Mouse (Mus musculus): ENCODE data around the gene Ugt1a8.
"Not testable (repeated sequence)": the region's sequence is repeated elsewhere in the genome, so short reads cannot be mapped to it uniquely, and the experiment has no call there.

Gene Ugt1a8

DNA sequence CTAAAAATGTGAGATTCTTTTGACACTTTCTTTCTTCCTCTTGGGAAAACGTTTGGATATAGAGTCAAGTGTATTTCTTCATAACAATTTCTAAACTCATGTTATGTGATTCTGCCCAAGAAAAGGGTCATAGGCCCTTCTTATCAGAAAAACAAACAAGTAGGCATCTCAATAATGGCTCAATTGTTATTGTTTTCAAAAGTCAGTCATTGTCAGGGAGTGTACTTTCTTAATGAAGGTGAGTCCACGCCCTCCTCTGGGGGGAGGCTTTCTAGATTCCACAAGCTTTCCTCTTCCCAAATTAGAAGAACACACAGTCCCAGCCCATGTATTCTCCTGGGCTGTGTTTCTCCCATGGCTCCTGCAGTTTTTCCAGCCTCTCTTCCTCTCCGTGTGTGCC, at the start of gene Ugt1a8:
Ugt1a8 (plus strand) TSS at position 301 of the 400 bp plus-strand sequence.
- DNase-seq: no peak

DNA sequence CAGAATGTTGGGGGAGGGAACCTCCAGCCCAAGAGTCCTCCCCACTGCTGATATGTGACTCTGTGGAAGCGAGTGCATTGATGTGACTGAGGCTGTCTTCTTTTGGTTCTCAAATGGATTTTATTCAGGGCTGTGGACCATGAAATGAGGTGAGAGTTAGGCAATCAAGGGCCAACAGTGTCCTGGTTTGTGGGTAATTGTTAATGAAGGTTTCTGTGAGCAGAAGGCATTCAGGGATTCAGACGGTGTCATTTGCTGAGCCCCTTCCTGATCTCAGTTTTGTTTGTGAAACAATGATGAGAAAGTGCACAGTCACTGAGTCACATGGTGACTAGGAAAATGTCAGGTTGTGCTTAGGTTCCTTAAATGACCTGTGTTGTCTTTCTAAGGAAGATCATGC, 44.6 kb upstream of the Ugt1a8 start:
- DNase-seq: not testable (repeated sequence)

DNA sequence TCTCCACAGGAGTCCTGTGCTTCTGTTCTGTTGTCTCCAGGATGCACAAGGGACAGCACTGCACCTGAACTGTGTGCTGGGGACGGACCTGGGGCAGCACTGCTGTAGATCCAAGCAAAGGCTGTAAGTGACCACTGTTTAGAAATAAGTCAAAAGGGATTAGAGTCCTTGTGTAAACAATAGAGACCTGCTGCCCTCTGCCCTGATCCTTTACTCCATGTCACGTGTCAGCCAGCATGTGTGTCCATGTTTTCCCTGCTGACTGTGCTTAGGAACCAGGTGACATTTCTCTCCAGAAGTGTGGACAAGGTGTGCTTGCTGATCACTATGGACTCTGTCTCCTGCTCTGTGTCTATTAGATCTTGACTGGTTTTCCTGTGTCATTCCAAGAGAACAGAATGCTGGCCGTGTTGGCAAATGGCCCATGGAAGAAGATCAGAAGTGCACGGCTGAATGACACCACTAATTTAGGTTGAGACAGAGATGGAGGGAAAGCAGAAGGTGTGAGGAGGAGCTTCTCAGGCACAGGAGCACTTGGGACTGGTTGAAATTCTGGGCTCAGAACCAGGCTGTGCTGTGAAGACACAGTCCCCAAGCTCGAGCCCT, 42.7 kb upstream of the Ugt1a8 start:
- peak; percentile 24 for DNase-seq

DNA sequence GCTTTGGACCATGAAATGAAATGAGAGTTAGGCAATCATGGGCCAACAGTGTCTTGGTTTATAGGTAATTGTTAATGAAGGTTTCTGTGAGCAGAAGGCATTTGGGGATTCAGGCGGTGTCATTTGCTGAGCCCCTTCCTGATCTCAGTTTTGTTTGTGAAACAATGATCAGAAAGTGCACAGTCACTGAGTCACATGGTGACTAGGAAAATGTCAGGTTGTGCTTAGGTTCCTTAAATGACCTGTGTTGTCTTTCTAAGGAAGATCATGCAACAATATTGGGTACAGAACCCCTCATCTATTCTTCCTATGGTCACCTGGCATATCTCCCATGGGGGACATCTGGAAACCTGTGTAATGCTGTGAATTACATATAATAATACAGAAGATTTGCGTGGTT, 40.2 kb upstream of the Ugt1a8 start:
- not testable (repeated sequence) for DNase-seq

DNA sequence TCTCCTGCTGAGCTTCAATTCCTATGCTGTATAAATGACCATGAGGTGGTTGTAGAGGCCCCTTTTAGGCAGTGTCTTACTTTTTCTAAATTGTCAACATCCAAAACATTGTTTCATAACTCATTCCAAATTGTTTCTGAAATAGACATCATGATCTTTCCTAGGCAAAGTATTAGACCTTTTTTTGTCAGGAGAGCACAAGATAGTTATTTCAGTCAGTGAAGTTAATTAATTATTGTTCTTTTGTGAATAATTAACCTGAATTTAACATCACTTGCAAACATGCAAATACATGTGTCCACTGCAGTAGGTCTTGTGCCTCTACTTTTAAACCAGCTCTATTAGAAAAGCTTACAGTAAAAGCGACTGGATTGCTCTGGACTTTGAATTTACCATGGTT, 32.5 kb upstream of the Ugt1a8 start, which contains the start of gene Ugt1a10:
Ugt1a10 (plus strand) TSS at position 301 of the 400 bp plus-strand sequence.
- no peak for DNase-seq

DNA sequence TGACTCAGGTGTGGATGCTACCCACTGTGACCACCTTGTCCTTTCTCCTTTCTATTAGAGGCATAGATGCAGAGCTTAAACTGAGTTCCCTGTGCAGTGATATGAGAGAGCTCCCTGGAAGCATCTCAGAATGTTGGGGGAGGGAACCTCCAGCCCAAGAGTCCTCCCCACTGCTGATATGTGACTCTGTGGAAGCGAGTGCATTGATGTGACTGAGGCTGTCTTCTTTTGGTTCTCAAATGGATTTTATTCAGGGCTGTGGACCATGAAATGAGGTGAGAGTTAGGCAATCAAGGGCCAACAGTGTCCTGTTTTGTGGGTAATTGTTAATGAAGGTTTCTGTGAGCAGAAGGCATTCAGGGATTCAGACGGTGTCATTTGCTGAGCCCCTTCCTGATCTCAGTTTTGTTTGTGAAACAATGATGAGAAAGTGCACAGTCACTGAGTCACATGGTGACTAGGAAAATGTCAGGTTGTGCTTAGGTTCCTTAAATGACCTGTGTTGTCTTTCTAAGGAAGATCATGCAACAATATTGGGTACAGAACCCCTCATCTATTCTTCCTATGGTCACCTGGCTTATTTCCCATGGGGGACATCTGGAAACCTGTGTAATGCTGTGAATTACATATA, 21.0 kb upstream of the Ugt1a8 start:
- DNase-seq: not testable (repeated sequence)

DNA sequence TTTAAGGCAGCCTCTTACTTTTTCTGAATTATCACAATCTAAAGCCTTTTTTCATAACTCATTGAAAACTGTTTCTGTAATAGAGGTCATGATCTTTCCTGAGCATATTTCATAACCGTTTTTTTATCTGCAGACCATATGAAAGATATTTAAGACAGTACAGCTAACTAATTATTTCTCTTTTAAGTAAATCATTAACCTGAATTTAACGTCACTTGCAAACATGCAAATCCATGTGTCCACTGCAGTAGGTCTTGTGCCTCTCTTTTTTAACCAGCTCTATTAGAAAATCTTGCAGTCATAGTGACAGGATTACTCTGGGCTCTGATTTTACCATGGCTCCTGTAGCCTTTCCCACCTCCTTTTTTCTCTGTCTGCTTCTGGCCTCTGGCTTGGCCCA, 17.1 kb upstream of the Ugt1a8 start, which contains the start of gene Ugt1a9:
Ugt1a9 (plus strand) TSS at position 306 of the 400 bp plus-strand sequence.
- DNase-seq: no peak

DNA sequence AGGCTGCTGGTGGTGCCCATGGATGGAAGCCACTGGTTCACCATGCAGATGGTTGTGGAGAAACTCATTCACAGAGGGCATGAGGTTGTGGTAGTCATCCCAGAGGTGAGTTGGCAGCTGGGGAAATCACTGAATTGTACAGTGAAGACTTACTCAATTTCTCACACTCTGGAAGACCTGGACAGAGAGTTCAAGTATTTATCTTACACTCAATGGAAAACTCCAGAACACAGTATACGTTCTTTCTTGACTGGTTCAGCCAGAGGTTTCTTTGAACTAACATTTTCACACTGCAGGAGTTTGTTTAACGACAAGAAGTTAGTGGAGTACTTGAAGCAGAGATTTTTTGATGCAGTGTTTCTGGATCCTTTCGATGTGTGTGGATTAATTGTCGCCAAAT, 16.7 kb upstream of the Ugt1a8 start:
- no peak for DNase-seq

DNA sequence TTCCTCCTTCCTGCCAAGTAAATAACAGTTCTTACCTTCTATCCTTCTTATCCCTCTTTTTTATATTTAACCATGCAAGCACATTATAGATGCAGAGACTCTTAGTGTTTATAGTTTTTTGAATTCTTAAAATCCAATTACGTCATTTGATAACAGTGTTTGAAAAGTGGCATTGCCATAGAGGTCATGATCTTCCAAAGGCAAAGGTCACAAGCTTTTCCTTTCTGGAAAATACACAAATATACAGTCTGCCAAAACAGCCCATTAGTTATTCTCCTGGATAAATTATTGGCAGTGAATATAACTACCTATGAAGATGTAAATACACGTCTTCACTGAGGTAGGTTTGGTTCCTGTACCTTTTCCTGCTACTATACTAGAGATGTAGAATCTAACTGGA, 13.1 kb upstream of the Ugt1a8 start:
- no peak for DNase-seq

DNA sequence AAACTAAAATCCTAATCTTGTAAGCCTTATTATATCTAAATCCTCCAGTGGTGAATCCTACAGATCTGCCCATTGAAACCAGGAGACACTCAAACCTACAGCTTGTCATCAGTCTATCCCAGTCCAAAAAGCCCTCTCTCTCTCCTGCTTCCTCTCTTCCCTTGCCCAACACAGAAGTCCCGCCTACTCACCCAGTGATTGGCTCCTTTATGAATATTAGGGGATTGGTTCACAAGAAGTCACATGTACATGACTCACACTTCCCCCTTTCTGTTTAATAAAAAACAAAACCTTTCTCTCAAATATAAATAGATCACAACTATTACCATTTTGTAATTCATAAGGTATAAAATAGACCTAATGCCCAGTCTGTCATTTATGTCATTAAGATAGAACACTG, 10.5 kb upstream of the Ugt1a8 start:
- DNase-seq: no peak

DNA sequence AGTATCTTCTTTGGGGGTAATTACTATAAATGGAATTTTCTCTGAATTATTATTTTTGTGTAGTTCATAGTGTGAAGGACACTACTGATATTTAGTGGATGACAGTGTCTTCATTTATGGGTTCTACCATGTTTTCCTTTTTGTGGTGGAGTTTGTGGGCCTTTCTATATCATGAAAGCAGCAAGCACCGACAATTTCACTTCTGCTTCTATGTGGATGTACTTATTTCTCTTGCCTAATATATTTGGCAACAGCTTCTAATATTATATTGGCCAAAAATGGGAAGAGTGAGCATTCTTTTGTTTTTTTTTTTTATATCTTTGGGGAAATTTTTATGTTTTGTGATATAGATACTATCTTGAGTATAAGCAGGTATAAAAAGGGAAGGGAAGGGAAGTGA, 5.9 kb upstream of the Ugt1a8 start:
- DNase-seq: no peak

DNA sequence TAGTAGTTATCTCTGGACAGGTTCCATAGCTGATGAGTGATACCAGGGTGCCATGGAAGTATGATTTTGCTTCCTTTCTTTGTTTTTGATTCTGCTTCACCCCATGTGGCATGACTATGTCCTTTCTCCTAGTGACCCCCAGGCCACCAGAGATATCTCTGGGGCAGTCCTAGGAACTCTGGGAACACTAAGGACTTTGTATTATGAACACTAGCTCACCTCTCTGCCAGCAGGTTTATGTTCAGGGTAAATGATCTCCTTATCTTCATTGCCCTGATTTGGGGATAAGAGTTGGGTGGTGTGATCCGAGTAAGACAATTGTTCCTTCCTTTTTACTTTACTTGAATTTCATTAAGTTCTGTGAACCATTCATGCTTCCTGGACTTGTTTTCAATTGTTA, 1.5 kb upstream of the Ugt1a8 start:
- DNase-seq: no peak

DNA sequence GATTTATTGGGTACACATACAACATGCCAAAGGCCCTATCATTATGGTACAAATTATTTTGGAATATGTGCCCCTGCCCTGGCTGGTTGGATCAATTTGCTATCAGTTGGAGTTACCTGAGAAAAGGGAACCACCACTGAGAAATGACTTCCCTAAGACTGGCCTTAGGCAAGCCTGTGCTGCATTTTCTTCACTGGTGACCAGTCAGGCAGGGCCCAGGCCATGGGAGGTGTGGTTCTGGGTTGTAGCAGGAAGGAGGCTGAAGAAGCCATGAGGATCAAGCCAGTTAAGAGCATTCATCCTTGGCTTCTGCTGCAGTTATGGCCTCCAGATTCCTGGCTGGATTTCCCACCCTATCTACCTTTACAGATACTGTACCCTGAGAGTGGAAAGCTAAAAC, 4.7 kb downstream of the Ugt1a8 start:
- no peak for DNase-seq

DNA sequence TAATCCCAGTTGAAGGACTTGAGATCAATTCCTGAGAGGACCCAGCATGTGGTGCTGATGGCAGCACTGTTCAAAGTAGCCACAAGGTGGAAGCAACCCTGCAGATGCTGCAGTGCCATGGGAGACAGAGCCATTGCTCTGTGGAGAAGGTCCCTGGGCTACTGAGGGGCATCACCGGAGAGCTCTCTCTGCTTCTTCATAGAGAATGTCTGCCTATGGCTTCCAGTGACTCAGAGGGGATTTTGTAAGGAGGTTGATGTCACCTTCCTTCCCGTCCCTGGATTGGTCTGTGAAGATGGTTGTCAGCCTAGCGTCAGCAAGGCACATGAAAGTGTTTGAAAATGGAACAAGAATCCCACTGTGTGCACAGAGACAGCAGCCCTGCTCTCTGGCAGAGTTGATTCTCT, 6.7 kb downstream of the Ugt1a8 start:
- DNase-seq: peak; percentile 33

DNA sequence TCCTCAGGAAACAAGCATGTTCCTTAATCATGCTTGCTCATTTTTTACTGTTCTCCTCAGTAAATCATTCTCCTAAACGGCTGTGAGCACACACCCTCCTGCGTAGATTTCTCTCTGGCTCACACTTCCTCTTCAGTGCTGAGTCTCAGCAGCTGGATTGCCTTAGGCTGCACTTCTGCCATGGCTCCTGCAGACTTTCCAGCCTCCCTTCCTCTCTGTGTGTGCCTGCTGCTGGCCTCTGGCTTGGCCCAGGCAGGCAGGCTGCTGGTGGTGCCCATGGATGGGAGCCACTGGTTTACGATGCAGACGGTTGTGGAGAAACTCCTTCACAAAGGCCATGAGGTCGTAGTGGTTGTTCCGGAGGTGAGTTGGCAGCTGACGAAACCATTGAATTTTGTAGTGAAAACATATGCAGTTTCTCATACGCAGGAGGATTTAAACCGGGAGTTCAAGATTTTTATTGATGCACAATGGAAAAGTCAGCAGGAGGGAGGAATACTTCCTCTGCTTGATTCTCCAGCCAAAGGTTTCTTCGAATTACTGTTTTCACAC, 7.4 kb downstream of the Ugt1a8 start, which contains the start of gene Ugt1a7c:
Ugt1a7c (plus strand) TSS at position 122 of the 552 bp plus-strand sequence.
- DNase-seq: peak; percentile 58

DNA sequence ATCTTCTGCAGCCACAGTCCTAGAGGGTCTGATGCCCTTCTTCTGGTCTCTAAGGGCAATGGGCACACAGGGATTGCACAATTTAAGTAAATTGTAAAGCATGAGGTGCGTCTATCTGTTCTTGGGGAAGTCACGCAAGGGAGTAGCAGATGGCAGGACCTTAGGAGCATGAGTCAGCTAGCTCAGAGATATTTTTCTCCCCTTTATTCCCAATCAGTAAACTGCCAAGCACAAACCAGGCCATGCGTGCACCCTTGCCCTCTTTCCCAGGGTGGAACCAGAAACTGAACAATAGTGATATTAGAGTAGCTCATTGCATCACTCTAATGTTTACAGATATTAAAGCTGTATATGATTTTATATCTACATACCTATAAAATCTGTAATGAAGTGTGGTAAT, 10.9 kb downstream of the Ugt1a8 start:
- DNase-seq: not testable (repeated sequence)

DNA sequence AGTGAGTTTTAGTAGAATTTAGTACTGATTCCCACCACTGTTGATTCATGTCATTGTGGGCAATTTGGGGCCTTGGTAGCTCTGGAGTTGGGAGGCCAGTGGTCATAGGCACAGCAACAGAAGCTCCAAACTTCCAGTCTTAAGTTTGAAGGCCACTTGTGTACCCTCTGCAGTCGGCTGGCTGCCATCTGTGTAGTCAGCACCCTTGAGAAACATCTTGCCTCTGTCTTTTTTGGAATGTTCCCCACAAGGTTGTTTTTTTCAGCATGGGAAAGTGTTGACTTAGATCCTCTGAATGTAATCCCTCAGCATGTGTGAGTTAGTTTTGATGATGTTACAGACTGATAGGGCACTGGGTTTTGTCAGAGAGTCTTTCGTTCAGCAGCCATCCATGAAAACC, 12.1 kb downstream of the Ugt1a8 start:
- not testable (repeated sequence) for DNase-seq

DNA sequence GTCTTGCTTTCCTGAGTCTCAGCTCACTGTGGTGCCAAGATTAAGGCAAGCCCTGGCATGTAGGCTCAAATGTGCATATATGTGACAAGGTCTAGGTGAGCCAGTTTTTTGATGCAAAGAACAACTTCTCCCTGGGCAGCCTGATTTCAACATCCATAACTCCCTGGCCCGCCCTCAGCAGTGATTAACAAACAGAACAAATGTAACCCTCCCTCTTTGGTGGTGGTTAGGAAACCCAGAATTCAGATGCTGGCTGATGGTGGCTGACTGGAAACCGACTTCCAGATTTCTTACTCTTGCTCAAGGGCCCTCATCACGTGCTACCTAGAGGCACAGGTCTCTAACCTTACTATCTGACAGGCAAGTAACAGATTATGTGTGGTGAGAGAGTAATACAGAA, 15.4 kb downstream of the Ugt1a8 start, which contains the start of gene Ugt1a6b:
Ugt1a6b (plus strand) TSS at position 234 of the 400 bp plus-strand sequence.
- not testable (repeated sequence) for DNase-seq

DNA sequence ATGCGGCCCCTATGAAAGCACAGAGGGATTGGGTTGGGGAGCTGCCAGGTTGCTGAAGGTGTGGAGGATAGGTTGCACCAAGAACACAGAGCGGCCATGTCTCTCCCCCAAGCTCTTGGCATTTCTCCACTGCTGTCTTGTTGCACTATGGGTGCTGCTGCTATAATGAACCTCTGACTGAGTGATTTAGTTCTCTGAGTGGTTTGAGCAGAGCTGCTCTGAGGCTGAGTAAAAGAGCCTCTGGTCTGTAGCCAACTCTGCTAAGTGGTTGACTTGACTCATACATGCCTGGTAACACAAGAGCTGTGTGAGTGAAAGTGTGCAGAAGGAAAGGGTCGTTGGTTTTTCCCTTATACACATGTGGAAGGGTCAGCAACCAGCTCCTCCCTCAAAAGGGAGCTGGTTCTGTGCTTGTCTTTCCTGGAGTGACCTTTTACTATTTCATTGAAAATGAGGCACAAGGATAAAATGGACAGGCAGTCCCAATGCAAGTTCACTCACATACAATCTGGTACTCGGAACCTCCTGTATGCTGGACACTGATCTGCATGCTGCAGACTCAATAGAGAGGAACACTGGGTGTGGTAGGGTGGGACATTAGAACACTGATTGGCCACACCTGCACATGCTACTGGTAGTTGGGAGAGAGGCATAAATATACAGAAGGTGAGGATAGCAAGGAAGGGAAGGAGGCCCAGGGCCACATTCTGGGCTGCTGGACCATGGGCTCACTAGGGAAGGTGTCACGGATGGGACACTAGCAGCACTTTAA, 16.3 kb downstream of the Ugt1a8 start:
- not testable (repeated sequence) for DNase-seq

DNA sequence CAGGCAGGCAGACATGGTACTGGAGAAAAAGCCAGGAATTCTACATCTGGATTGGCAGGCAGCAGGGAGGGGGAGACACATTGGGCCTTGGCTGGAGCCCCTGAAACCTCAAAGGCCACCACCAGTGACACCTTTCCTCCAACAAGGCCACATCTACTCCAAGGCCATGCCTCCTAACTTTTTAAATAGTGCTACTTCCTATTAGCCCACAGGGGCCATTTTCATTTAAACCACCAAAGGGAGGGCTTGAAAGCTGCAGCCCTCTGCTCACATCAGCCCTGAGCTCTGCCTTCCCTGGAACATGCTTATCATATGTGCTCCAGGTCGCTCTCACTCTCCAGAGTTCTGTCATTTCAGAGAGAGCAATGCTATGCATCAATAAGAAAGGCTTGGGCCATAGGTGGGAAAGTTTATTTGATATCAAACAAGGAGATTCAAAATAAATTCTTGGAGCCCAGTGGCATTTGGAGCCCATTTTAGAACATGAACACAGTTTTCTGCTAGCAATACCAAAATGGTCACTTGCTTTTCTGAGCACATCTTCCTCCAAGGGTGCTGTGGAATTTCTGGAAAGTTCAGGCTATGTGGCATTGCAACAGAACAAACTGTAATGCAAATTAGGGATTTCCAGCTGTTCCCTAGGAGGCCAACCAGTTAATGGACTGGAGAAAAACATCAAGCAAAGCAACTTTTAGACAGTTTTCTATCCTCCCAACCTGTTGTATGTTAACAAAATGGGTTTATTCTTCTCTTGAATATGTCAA, 17.2 kb downstream of the Ugt1a8 start:
- DNase-seq: no peak

DNA sequence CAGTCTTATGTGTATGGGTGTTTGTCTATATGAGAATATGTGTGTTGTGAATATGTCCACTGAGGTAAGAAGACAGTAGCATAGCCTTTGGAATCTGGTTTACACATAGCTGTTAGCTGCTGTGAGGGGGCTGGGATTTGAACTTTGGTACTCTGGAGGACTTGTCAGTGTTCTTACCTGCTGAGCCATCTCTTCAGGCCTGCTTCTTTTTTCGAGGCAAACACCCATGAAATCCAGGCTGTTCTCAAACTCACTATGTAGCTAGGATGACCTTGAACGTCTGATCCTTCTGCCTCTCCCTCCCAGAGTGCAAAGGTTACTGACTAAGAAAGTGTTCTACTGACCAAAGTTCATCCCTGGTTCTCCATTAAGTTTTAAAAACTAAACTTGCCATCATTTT, 18.0 kb downstream of the Ugt1a8 start:
- peak; percentile 43 for DNase-seq

DNA sequence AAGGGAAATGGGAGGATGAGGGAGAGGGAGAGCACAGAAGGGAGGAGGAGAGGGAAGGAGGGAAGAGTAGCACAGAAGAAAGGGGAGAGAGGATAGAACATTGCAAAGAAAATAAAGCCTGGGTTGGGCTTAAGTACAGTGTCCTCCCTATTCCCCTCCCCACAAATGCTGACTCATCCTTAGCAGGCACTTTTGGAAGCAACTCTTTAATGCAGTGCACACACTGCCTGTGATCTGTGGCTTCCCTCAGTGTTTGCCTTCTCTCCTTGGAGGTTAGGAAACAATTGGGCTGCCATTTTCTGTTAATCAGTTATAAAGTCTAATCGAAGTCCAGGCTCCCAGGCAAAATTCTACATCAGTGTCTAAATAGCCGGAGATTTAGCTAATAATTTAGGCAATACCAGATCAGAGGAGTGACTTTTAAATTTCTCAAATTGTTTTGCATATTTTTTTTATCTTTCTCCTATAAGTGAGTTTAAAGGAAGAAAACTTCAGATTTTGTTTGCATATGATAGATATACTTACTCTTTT, 21.5 kb downstream of the Ugt1a8 start:
- DNase-seq: not testable (repeated sequence)
